Mouse (Mus musculus): ENCODE measurements around the gene Tm6sf1. TPM values are rescaled to one million over a fixed set of nuclear protein-coding genes. Genes with fewer than 3 reads are reported as not detected.
A peak's percentile ranks its signal among the peaks of the same experiment; 100 is the strongest.

Tm6sf1 gene
- total RNA-seq, 1 experiment from 2014 or later, result 127 TPM

DNA sequence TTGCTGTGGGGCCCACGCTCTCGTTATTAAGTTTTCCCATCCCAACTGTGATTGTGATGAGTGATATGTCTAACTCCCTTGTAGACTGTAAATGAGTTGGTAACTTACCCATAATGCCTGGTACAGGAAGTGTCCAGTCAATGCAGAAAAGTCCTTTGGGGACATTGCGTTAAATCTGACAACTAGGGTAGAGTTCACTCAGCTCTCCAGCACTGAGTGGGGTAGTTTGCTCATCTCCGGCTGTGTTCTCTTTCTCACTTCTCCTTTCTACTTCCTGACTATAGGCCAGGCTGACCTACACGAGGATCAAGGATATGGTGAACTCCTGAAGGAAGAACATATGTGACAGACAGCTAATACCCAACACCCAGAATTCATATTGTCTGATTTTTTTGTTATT lies 9.6 kb upstream of the Tm6sf1 start:
- ATAC-seq (replicated peaks; ENCODE audit: low read depth, poor library complexity, severe bottlenecking), result peak; percentile 84

DNA sequence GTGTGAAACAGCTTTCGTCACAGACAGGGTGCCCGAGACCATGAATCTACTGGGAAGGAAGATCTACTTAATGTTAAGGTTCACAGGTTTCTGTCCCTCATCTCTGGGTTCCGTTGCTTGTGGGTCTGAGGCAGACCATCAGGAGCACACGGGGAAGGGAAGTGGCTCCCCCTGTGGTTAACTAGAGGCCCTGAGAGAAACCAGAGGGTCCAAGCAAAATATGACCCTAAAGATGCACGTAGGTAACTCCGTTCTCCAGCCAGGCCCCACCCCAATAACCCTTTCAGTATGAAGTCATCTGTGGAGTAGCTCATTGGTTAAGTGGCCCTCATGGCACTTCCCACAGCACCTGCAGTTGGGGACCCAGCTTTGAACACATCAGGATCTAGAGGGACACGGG lies 9.2 kb upstream of the Tm6sf1 start:
- peak; percentile 53 for ATAC-seq (replicated peaks; ENCODE audit: low read depth, poor library complexity, severe bottlenecking)

DNA sequence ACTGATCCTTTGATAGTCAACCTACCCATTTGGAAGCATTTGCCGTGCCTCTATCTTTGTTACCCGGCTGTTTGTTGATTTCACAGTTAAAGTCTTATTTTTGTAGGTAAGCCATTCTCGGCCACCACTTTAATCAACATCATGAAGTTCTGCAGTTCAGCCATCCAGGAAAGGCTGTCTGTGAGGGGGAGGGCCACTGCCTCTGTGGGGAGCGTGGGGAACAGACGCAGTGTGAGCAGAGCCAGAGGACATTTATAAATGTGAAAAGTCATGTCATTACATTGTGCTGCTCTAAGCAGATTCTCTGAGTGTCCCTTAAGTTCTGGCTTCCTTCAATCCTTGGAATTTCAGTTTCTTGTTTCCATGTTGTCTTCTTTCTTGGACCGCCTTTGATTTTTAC lies 8.6 kb upstream of the Tm6sf1 start:
- no peak for ATAC-seq (replicated peaks; ENCODE audit: low read depth, poor library complexity, severe bottlenecking)

DNA sequence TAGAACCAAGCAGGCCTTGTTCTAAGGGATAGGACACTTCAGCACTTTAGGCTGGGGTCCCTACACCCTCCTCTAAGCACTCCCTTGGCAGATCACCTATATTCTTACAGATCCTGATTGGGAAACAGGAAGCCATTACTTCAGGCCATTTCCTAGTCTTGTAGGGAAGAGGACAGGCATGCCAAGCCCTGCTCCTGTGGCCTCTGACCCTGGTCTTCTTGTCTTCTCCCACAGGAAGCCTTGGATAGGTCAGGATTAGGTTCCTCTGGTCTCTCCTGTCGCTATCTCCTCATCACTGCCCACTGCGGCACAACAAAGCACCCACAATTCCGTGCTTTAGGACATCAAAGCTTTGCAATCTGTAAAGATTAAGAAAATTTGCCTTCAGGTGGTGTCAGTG lies 7.1 kb upstream of the Tm6sf1 start:
- ATAC-seq (replicated peaks; ENCODE audit: low read depth, poor library complexity, severe bottlenecking), result no peak

DNA sequence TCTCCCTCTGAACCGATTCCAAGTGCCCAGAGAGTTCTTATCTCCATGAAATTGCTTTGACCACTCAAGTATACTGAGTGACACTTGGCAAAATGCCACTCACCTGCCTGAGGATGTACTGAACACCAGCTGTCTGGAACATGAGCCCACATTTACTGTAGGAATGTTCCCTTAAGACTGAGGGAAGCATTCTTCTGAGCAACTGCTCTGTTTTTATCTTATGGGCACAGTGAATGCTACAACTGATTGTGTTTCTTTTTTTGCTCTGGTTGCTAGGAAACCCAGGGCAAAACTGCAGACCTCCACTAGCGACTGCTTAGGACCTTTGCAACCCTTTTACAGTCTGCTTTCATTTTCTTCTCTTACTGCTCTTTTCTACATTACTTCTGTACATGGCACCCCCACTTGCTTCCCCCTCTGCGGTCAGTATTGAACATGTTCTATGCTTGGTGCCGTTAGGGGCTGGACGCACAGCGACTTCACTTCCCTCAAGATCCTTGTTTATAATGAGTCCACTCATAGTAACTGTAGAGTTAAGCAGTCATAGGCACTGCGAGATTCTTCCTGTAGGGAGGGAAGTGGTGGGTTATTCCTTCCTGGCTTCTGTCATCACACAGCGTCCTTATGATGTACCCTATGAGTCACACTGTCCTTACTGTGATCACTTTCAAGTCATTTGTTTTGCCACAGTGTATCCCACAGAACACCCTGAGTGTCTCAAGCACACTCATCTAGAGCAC lies 4.1 kb upstream of the Tm6sf1 start:
- peak; percentile 73 for ATAC-seq (replicated peaks; ENCODE audit: low read depth, poor library complexity, severe bottlenecking)

DNA sequence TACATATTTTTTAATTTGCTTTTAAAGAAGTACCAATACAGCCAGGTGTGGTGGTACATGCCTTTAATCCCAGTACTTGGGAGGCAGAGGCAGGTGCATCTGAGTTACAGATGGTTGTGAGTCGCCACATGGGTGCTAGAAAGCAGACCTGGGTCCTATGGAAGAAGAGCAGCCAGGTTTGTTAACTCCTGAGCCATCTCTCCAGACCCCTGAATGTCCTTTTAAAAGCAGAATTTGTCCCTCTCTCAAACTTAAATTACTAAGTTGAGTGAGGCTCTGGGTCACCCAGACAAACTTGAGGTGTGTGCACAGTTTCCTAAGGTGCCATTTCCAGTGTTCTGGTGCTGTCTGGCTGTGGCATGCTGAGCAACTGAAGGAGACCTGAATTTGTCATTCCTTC lies 3.1 kb upstream of the Tm6sf1 start, which contains the start of gene Gm10160:
Gene Gm10160 (minus strand): TSS at position 101 of the 400 bp plus-strand sequence.
- ATAC-seq (replicated peaks; ENCODE audit: low read depth, poor library complexity, severe bottlenecking), result no peak

DNA sequence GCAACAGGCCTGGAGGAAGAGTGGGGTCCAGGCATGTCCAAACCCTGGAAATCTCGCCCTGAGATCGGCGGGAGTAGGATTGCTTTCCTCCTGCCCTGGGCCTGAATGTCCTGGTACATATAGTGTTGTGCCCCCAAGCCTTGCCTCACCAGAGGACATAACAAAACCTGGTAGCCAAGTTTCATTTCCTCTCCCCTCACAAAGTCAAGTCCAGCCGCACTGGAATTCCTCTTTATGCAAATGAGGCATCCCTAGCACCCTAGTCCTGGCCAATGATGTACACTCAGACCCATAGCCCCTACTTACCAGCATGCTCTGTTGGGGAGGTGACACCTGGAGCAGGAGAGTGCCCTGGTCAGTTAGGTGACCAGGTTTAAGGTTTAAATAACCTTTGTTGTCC lies 2.6 kb upstream of the Tm6sf1 start:
- no peak for ATAC-seq (replicated peaks; ENCODE audit: low read depth, poor library complexity, severe bottlenecking)

DNA sequence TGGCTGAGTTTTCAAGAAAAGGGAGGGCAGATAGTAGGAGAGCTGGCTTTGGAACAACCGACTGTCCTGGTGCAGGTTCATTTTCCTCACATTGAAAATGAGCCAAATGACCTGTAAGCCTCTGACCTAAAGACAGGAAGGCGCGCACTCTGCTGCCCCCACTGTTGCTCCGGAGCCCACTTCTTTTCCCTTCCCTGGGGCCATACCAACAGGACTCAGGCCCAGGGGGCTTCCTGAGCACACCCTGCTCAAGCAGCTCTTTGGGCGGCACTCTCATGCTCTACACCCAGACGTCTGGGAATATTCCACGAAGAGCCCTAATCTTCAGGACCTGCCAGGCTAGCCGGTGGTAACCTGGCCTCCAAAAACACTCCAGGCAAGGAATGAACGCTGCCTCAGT lies 565 bp upstream of the Tm6sf1 start:
- ATAC-seq (replicated peaks; ENCODE audit: low read depth, poor library complexity, severe bottlenecking), result no peak

DNA sequence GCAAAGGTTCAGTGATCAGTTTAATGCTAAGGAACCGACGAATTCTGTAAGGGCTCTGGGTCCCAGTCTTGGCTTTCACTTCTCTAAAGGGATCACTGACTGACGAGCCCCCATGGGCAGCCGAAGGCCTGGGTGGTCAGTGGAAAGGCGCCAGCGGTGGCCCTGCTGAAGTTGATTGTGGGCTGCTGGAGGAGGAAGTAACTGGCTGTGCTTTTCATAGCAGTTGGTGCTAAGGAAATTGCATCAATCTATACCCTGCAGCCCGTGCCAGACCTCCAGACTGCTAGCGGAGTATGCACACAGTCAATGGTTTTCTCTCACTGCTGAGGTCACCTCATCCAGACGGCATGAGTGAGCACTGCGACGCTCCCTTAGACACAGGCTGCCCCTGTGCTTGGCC lies 1.3 kb downstream of the Tm6sf1 start:
- ATAC-seq (replicated peaks; ENCODE audit: low read depth, poor library complexity, severe bottlenecking), result peak; percentile 65

DNA sequence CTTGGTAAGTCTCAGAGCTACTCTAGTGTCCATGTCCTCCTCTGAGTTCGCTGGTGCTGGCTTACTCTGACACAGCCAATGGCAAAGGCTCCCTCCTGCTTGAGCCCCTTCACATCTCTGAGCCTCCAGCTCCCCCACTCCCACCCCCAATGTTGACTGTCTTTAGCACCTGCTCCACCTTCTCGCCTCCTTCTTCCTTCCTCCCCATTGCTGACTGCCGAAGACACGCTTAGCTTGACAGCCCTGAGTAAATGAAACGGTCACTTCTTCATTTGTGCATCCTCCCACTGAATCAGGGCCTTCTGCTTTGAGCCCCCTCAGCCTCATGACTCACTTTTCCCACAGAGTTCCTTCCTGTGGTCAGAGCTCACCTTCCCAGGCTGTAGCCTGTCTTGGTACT lies 2.2 kb downstream of the Tm6sf1 start:
- ATAC-seq (replicated peaks; ENCODE audit: low read depth, poor library complexity, severe bottlenecking), result 0 out of 2 replicates have a peak, but pooled peaks have one; percentile 6

DNA sequence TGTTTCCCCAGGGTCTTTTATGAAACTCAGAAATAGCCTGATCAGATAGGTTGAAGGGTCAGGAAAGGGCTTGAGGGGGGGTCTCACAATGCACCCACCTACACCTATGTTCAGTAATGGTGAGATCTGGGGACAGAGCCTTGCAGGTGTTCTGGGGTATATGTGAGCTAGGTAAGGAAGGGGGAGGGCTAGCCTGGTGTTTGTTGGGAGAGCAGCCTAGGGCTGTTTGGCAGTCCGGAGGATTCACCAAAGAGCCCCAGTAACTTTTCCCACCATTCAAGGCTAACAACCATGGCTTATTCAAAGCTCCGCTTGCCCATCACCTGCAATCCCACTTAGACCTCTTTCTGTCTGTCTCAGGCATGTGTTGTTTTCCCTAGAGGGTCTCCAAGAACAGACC lies 2.7 kb downstream of the Tm6sf1 start:
- no peak for ATAC-seq (replicated peaks; ENCODE audit: low read depth, poor library complexity, severe bottlenecking)

DNA sequence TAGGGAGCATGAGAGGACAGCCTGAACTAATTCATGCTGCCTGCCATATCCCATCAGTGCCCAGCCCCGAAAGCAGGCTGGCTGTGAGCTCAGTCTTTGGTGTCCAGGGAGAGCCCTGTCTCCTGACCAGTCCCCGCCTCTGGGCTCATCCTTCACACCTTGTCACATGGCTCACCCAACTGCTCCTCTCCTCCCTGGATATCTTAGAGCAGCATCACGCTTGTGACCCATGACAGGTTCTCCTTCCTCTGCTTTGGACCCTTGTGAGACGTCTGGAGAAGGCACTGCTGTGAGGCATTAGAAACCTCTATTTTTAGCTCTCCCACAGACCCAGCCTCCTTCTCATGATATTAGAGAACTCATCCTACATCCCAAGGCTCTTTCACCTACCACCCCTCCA lies 3.1 kb downstream of the Tm6sf1 start:
- ATAC-seq (replicated peaks; ENCODE audit: low read depth, poor library complexity, severe bottlenecking), result no peak

DNA sequence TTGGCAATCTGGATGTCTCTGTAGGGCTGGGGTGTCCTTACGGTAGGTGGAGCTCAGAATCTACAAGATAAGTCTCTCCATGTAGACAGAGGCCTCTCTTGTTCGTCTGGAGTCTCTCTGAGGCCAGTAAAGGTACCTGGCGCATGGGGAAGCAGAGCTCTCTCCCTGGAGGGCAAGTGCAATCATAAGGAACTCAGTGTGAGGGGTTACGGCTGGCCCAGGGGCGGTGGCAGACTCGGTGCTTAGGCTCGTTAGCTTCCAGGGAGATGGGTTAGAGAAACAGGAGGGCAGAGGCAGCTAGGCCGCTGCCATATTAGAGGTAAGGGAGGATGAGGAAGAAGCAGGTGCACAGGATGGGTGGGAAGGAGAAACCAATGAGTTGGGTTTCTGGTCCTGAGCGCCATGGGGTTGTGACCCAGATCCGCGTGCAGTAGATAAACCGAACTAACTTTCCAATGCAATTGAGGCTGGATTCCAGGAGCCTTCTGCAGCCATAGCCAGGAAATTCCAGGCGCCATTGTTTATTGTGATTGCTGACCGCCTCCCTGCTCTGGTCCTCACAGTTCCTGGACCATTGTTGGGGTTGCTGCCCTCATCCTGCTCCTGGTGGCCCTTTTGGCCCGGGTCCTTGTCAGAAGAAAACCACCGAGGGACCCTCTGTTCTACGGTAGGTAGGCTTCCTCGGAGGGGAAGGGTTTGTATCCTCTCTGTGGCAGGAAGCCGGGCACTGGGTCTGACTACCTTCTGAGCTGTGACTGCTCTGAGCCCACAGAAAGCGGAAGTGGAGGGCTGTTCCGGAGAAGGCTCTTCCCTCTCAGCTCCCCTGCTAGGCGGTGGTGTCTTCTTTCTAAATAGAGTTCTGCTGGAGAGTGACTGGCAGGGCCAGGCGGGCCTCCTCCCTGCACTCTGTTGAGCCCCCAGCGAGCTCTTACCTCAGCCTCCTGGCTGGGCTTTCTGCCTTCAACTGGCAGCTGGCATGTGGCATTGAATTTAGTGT lies 4.1 kb downstream of the Tm6sf1 start:
- ATAC-seq (replicated peaks; ENCODE audit: low read depth, poor library complexity, severe bottlenecking), result peak; percentile 52

DNA sequence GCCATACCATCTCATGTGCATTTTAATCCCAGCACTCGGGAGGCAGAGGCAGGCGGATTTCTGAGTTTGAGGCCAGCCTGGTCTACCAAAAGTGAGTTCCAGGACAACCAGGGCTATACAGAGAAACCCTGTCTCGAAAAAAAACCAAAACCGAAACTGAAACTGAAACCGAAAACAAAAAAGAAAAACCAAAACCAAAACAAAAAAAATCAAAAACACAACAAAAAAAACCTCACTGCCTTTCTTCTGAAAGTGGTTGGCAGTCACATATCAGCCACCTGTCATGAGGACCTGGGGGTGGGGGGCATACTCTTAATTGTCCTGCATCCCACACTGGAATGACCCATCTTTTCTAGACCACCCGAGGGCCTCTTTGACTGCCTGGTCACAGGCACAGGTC lies 5.8 kb downstream of the Tm6sf1 start:
- no peak for ATAC-seq (replicated peaks; ENCODE audit: low read depth, poor library complexity, severe bottlenecking)

DNA sequence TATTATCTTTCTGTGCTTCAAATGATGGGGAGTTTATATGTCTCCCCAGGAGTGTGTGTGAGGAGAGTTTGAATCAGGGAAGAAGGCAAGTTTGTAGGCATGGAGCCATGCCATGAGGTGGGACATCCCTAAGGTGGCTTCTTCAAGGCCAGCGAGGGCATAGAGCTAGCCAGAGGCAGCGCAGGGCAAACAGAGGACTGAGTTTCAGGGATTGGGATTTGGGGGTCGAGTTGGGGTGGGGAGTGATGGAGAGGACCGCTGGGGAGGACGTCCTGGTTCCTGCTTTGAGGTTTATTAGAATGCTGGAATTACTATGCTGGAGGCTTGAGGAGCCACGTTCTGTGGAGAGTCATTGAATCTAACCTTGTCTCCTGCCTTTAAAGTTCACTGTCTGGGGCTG lies 7.1 kb downstream of the Tm6sf1 start:
- ATAC-seq (replicated peaks; ENCODE audit: low read depth, poor library complexity, severe bottlenecking), result no peak

DNA sequence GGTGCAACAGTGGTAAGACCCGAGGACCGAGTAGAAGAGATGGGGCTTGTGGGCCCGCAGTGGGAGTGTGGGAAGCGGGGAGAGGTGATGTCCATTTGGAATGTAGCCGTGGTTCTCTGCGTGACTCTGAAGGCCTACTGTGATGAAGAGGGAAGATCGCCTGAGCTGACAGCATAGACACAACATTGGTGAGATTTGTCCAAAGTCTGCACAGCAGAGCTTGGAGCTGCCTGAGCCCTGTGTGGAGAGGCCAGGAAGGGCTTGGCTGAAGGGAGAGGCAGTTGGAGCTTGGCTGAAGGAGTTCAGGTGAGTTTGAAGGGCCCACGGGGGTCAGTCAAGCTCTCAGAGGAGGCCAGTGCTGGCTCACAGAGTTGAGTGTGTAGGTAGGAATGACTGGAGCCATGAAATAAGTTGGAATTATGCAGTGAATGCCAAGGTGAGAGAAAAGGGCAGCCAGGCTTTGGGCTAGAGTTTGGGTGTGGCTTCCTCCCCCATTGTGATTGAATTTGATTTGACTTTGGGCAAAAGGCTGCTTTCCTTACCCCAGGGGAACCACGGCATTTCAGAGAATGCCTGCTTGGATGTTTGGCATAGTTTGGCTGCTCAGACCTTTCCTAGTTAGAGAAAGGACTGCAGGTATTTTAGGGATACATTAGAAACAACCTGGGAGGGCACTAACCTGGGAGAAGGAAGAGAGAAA lies 8.6 kb downstream of the Tm6sf1 start:
- no peak for ATAC-seq (replicated peaks; ENCODE audit: low read depth, poor library complexity, severe bottlenecking)

DNA sequence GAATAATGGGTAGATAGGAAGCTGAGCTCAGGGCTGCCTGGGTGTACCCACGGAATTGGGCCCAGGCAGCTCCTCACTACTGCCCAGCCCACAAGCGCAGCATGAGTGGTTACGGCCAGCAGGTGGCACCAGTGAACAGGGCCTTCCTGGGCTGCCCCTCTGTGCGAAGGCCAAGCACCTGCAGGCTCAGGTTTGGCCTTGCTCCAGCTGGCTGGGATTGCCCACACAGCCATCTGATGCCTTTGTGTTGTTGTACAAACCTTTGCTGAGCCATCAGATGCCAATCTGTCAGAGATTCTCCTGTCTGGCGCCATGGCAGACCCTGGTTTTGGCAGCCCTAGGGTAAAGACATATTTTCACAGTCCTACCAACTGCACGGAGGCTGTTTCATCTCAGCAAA lies 9.4 kb downstream of the Tm6sf1 start:
- peak; percentile 76 for ATAC-seq (replicated peaks; ENCODE audit: low read depth, poor library complexity, severe bottlenecking)

DNA sequence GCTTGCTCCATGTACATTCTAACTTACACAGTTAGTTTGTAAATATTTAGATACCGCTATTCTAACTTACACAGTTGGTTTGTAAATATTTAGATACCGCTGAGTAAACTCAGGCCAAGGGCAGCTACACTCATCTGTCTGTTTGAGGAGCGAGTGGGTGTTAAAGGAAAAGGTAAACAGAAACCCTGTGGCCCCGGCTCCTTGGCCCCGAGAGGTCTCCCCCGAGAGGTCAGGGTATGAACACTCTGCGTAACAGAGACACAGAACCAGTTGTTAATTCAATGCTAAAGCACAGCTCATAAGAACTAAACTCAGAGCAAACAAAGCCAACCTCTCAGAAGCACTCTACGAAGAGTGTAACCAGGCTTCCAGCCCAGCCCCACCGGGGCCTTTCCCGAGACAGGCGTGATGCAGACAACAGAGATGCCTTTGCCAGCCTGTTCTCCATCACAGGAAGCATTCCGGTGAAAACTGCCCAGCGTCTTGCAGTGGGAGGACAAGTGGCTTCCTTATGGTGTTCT lies 13.8 kb downstream of the Tm6sf1 start:
- no peak for ATAC-seq (replicated peaks; ENCODE audit: low read depth, poor library complexity, severe bottlenecking)

DNA sequence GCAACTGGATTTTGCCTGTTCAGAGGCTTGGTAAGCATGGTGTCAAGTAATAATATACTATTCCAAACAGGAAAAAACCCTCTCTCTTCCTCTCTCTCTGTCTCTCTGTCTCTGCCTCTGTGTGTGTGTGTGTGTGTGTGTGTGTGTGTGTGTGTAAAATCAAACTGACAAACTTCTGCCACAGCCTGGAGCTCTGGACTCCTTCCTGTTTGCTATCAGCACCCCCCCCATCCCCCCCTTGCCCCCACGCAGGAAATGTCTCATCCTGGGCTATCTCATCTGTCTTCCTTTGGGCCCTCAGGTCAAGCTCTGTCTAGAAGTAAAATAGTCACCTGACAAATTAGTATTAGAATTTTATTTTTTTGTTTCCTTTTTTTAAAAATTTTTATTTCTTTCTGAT lies 15.0 kb downstream of the Tm6sf1 start:
- ATAC-seq (replicated peaks; ENCODE audit: low read depth, poor library complexity, severe bottlenecking), result no peak

DNA sequence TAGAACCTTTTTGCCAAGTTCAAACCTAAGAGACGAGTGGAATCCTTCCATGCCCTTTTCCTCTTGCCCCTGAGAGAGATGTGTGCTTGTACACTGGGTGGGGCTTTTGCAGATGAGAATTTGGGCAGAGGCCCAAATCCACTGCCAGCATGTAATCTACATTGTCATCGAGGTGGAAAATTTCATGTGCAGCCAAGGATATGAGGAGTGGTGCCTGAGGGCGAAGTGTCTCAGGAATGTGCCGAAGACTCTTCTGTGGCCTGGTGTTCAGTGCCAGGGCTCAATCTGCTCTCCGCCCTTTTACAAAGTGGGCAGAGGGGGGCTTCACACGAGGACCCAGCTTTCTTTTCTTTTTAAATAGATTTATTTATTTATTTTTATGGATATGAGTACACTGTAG lies 15.8 kb downstream of the Tm6sf1 start:
- ATAC-seq (replicated peaks; ENCODE audit: low read depth, poor library complexity, severe bottlenecking), result no peak

All from common myeloid progenitor, adult 5-6 weeks (primary cell).